Mouse (Mus musculus): ENCODE measurements around the gene Mob3b. TPM values are rescaled to one million over a fixed set of nuclear protein-coding genes. Genes with fewer than 3 reads are reported as not detected.

Mob3b gene
- 3.3 and 4.1 TPM in 2 replicates for polyA plus RNA-seq (2015; fragmentation: Nextera tagmentation; extraction: Ambion mirVana)

DNA sequence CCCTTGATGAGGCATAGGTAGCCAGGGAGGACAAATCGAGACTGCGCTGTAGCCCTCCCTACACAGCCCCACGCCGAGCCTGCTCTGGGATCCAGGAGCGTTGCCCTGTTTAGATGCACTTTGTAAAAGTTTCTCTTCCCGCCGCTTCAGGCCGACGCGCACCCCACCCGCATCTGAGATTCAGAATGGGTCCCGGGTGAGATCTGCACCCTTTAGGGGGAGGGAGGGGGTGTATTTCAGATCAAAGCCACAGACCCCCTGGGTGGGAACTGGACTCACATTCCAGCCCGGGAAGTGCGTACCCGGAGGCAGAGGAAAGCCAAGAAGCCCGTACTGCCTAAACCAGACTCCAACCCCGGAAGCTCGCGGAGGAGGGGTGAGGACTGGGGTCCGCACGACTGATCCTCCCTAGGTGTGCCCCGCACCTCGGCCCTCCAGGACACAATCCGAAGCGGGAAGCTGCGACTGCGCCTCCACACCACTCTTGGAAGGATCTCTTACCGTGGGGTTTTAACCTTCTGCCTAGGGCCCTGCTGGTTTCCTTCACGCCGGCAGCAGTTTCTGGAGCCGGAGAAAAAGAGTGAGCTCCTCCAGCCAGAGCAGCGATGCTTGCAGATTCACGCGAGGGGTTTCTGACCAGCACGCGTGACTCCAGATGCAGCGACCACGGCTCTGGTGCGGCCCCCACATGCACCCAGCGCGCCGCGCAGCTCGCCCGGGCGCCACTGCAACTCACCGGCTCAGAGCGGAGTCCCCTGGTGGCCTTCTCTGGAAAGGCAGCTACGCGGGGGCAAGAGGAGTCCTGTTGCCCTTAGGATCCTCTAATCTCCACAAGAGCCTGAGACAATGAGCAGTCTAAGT is at the start of gene Mob3b:
Mob3b (minus strand) TSS at position 734 of the 861 bp plus-strand sequence.

GRCm38 (mm10) chr4:35151756-35152155 is 5.5 kb downstream of the Mob3b start, which contains the start of gene Ifnk:
Gene Ifnk (plus strand): TSS chr4:35152056.

Other genes with a start within 250 kb of the Mob3b start
- gene Ifnk, start 5.4 kb downstream of the Mob3b start, polyA plus RNA-seq (2015; fragmentation: Nextera tagmentation; extraction: Ambion mirVana), result 0.22 TPM in 1 of 2 replicates, not detected in the other
- 6.2 and 6.6 TPM in 2 replicates for gene C9orf72, start 68.7 kb upstream of the Mob3b start, polyA plus RNA-seq (2015; fragmentation: Nextera tagmentation; extraction: Ambion mirVana)

All from urinary bladder, postnatal 0 days (tissue).